Mouse (Mus musculus): ENCODE data around the gene Mapt. TPM values are rescaled to one million over a fixed set of nuclear protein-coding genes. Genes with fewer than 3 reads are reported as not detected.

Mapt gene
- polyA plus RNA-seq, 1 experiment from 2014 or later: 277 TPM

DNA sequence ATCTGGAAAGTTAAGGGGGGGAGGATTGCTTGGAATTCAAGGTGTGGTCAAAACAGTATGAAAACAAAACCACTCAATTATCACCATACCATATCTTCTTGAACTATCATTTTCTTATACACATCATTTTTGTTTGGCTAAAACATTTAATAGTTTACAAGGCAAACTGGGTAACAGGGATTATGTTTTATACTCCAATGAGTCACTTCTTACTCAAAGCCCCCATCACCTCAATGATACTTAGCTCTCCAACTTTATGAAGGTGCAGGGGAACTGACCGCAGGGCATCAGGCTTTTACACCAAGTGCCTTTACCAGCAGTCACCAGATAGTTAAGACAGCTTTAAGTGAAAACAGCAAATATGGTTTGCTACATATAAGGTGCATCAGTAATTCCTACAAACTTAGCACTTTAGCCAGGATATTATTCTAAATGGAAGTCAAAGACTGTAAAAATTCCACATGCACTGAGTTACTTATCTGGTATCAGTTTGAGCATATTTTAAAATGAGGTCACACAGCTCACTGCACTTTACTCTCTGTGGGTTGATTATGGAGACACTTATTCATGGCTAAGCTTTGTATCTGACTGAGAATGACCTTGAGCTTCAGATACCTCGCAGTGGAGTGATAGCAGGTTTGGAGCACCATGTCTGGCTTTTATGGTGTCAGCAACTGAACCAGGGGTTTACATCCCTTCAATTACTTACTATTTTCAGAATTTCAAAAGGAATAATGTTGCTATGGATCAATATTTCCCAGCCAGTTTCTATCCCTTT, 132.8 kb downstream of the Mapt start:
- 94% methylated on average over 2 of the region's 2 CpGs for WGBS
- peaks cover 35% of the 10 kb centered on the region for H3K36me3 ChIP-seq (ENCODE audit: poor library complexity, severe bottlenecking)
- H3K9ac ChIP-seq: no peak overlapping the region
- H3K27ac ChIP-seq: no peak overlapping the region
- no peak for ATAC-seq
- no peaks in the 10 kb centered on the region for H3K27me3 ChIP-seq
- no peaks in the 10 kb centered on the region for H3K4me1 ChIP-seq
- H3K4me2 ChIP-seq: no peak overlapping the region
- no peaks in the 10 kb centered on the region for H3K9me3 ChIP-seq (replicated peaks)
- H3K4me3 ChIP-seq: no peak overlapping the region

- Histone ChIP-seq H3K4me3 (no peak overlapping the region), H3K4me1 (no peaks in the 10 kb centered on the region), H3K27me3 (no peaks in the 10 kb centered on the region), H3K4me2 (no peak overlapping the region), H3K36me3 (ENCODE audit: poor library complexity, severe bottlenecking) (peaks cover 36% of the 10 kb centered on the region), H3K9me3 (replicated peaks) (no peaks in the 10 kb centered on the region), H3K9ac (no peak overlapping the region), H3K27ac (no peak overlapping the region)
- no peak for ATAC-seq
- 90% methylated on average over 5 of the region's 5 CpGs for WGBS
These were observed 136.4 kb downstream of the Mapt start for GRCm38 (mm10) chr11:104367486-104368190.

GRCm38 (mm10) chr11:104376291-104376690, 145.1 kb downstream of the Mapt start:
- H3K4me3 ChIP-seq: no peak overlapping the region
- no peak overlapping the region for H3K27ac ChIP-seq
- no peak overlapping the region for H3K9ac ChIP-seq
- H3K4me2 ChIP-seq: no peak overlapping the region
- WGBS: 90% methylated on average over 3 of the region's 3 CpGs
- H3K27me3 ChIP-seq: no peaks in the 10 kb centered on the region
- no peak for ATAC-seq
- peaks cover 17% of the 10 kb centered on the region for H3K36me3 ChIP-seq (ENCODE audit: poor library complexity, severe bottlenecking)
- no peaks in the 10 kb centered on the region for H3K4me1 ChIP-seq
- no peaks in the 10 kb centered on the region for H3K9me3 ChIP-seq (replicated peaks)

DNA sequence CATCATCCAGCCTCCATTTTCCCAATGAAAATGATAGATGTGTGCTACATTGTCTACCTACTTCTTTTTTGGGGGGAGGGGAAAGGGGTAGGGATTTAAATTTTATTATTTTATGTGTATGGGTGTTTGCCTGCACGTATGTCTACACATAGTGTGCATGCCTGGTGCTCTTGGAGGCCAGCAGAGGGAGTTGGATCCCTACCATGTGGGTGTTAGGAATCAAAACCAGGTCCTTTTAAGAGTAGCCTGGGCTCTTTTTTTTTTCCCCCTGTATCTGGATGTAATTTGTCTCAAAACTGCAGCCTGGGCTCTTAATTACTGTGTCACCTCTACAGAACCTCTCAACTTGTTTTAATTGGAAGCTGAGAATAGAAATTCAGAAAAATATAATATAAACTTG, 148.4 kb downstream of the Mapt start:
- Histone ChIP-seq H3K9ac (no peak overlapping the region), H3K36me3 (ENCODE audit: poor library complexity, severe bottlenecking) (peaks cover 4% of the 10 kb centered on the region; the same call in 1 of the 2 replicates), H3K4me2 (no peak overlapping the region), H3K27ac (no peak overlapping the region), H3K4me3 (no peak overlapping the region), H3K27me3 (no peaks in the 10 kb centered on the region), H3K4me1 (no peaks in the 10 kb centered on the region), H3K9me3 (replicated peaks) (no peaks in the 10 kb centered on the region)
- WGBS: 87% methylated on average over 1 of the region's 1 CpGs
- ATAC-seq: no peak

Small RNA genes lying within 50 kb of the gene (microRNA-seq; reads per million reads assigned to microRNA genes)
- gene Gm47310: not detected

Other genes starting within 250 kb of the Mapt start
- 1.2 and 1.9 TPM in 2 replicates for gene Crhr1, start 98.5 kb upstream of the Mapt start, polyA plus RNA-seq (2015; fragmentation: Nextera tagmentation; extraction: Ambion mirVana)
- gene Sppl2c, start 45.1 kb upstream of the Mapt start, polyA plus RNA-seq (2015; fragmentation: Nextera tagmentation; extraction: Ambion mirVana): not detected in 2 replicates
- gene Kansl1, start 237.5 kb downstream of the Mapt start, polyA plus RNA-seq (2015; fragmentation: Nextera tagmentation; extraction: Ambion mirVana): 26.1 and 29.3 TPM in 2 replicates